Mouse (Mus musculus): Measurements from ENCODE around the gene Becn1.

Becn1 gene

DNA sequence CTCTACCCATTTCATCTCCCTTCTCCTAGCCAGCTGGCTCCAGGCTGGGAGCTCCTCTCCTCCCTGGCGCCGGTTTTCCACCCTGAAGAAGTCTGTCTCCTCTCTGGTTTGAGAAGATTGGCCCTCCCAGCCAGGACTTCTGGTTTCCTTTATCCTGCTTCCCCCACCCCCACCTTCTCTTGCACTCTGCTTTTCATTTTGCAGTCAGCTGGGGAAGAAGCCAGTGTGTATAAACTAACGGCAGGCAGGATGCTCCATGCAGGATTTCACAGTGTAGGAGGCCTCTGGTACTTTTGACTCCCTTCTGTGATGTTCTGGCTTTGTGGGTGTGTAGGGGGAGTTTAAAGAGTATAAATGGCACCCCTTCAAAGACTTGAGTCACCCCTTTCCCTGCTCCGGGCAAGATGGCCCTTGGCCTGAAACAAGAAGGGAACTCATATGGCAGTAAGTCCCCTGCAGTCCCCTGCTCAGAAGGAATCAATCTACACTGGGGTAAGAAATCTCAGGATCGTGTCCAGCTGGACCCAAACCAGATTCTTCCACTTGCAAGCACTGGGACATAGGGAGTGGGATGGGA lies 63.9 kb downstream of the Becn1 start:
- peak in 1 of 2 experiments; percentile 32 for DNase-seq (ENCODE audit: low spot score in 2 of 2)

DNA sequence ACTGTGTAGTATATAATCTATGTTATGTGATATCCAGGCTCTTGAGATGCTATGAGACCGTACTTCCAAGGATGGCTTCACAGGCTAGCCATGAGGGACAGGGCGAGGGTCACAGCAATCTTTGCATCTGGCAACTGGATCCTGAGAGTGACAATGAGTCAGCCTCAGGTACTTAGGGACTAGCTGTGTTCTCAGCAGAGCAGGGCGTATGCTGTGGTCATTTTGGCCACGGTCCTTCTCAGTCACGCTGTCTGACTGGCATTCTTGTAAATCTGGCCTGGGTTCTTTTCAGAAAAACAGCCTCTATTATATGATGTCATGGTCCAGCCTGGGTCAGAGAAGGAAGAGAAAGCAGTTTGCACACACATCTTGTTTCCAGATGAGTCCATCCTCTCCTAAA lies 65.3 kb downstream of the Becn1 start:
- no peak for DNase-seq (ENCODE audit: low spot score in 2 of 2)

Data from left cerebral cortex, adult 9 months (tissue).